Mouse (Mus musculus) forebrain, postnatal 0 days (tissue): Measurements from ENCODE around the gene Krt86. TPM values are rescaled to one million over a fixed set of nuclear protein-coding genes. Genes with fewer than 3 reads are reported as not detected.
"Not testable (repeated sequence)": the region's sequence is repeated elsewhere in the genome, so short reads cannot be mapped to it uniquely, and the experiment has no call there.

Experiments used
- ATAC-seq: fragments of 200-750 bp; cut with Nextera tagmentation; 2 replicates; pipeline ENCODE4 v1.8.0; 2017; ENCODE audit warnings: mild to moderate bottlenecking, moderate library complexity
- DNase-seq: peaks from one replicate; pipeline ENCODE4 v3.0.0-alpha.2; 2015
- H3K27ac ChIP-seq: fragments of 300-500 bp; sonication (generic); 2 replicates; pipeline ENCODE4 v1.5.1; 2014; ENCODE audit warnings: low read depth, mild to moderate bottlenecking, antibody characterized with exemption, low read length, moderate library complexity, mixed read lengths
- H3K27me3 ChIP-seq: fragments of 300-500 bp; sonication (generic); 2 replicates; pipeline ENCODE4 v1.6.1; 2014; ENCODE audit warnings: mild to moderate bottlenecking, low read length, mixed read lengths; ENCODE audit not compliant: insufficient read depth
- H3K36me3 ChIP-seq: fragments of 300-500 bp; sonication (generic); 2 replicates; pipeline ENCODE4 v1.6.1; 2014; ENCODE audit warnings: mild to moderate bottlenecking, moderate library complexity; ENCODE audit not compliant: insufficient read depth
- H3K4me1 ChIP-seq: fragments of 300-500 bp; sonication (generic); 2 replicates; pipeline ENCODE4 v1.6.1; 2014; ENCODE audit warnings: antibody characterized with exemption; ENCODE audit not compliant: insufficient read depth
- H3K4me2 ChIP-seq: fragments of 300-500 bp; sonication (generic); 2 replicates; pipeline ENCODE4 v1.6.1; 2014; ENCODE audit warnings: low read depth, mild to moderate bottlenecking, moderate library complexity
- H3K4me3 ChIP-seq: fragments of 300-500 bp; sonication (generic); 2 replicates; pipeline ENCODE4 v1.5.1; 2014; ENCODE audit warnings: low read depth, low read length, mixed read lengths
- H3K9ac ChIP-seq: fragments of 300-500 bp; sonication (generic); 2 replicates; pipeline ENCODE4 v1.6.1; 2014; ENCODE audit warnings: mild to moderate bottlenecking
- H3K9me3 ChIP-seq: fragments of 300-500 bp; sonication (generic); 2 replicates; pipeline ENCODE4 v1.6.1; 2016; ENCODE audit warnings: low read length
- CTCF ChIP-seq: sonication (generic); IDR thresholded peaks from 2 replicates; pipeline ENCODE4 v1.5.1; 2016; ENCODE audit warnings: antibody characterized with exemption, control low read depth, low read depth
- WGBS: fragments of 180-500 bp; shearing (Covaris S2); extraction: QIAGEN DNeasy Blood & Tissue Kit; methylation state at CpG from one replicate; pipeline ENCODE4 v1.1.7; 2014; 5-methylcytosine and 5-hydroxymethylcytosine counted together
- polyA plus RNA-seq: library from polyadenylated mRNA; unstranded; fragments of >200 nt; fragmentation: Nextera tagmentation; extraction: Ambion mirVana; gene quantifications from 2 replicates; pipeline ENCODE4 v1.2.1, GENCODE M21; 2015
- total RNA-seq: library from RNA; depleted of rRNA; stranded (reverse); fragments of >200 nt; gene quantifications from 2 replicates; pipeline ENCODE4 v1.2.3, GENCODE M21; 2014; rRNA removed

The Krt86 gene
- total and polyA plus RNA-seq, 2 experiments from 2014 or later = 0.14 to 0.19 TPM

DNA sequence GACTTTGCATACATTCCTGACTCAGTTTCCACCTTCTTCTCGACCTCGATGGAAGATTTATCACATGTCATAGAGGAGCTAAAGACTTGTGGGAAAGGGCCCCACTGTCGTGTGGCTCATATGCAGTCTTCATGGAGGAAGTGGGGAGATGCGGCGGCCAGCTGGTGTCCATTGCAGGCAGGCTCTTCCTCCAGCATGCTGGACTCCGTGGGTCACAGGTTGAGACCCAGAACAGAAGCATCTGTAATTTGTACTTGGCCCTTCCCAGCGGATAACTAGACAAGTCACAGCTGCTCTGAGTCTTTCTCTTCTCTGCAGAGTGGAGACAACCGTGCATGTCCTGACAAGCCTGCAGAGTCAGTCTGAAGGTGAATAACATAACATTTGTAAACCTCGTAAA is 35.0 kb downstream of the Krt86 start:
- Histone ChIP-seq H3K4me3 (no peak overlapping the region), H3K4me2 (no peak overlapping the region), H3K27ac (no peak overlapping the region), H3K4me1 (no peaks in the 10 kb centered on the region), H3K27me3 (no peaks in the 10 kb centered on the region), H3K9ac (no peak overlapping the region), H3K36me3 (no peaks in the 10 kb centered on the region), H3K9me3 (no peaks in the 10 kb centered on the region)
- ATAC-seq (no peak), DNase-seq (no peak)
- TF ChIP-seq CTCF = no peak
- WGBS = 84% methylated on average over 9 of the region's 9 CpGs

- H3K36me3 ChIP-seq, H3K4me1 ChIP-seq, H3K9ac ChIP-seq, H3K27ac ChIP-seq, H3K9me3 ChIP-seq, H3K27me3 ChIP-seq, H3K4me3 ChIP-seq, H3K4me2 ChIP-seq, DNase-seq, ATAC-seq: not testable (repeated sequence)
- WGBS = 74% methylated on average over 2 of the region's 2 CpGs
Measured at GRCm38 (mm10) chr15:101517161-101517560, 43.9 kb downstream of the Krt86 start, which contains the start of gene Gm49425. Gm49425 (minus strand) TSS chr15:101517261.

DNA sequence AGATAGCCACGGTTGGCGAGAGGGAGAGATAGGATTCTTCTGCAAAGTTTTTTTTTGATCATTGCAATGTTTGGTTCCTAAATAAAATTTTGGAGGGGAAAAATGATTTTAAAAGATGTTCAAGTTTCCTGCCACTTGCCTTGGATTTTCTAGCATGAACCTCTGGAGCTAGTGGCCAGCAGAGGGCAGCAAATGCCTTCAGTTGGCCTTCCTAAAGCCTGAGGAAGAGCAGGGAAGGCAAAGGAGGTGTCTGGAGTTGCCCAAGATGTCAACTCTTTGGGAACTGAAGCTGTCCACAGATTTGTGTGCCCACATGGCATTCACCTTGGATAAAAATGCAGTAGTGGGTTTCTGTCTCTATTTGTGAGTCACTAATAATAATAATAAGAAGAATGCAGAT is 46.5 kb downstream of the Krt86 start:
- DNase-seq (peak; percentile 89), ATAC-seq (peak; percentile 64)
- no peaks in the 10 kb centered on the region for H3K36me3 ChIP-seq
- H3K27ac ChIP-seq = no peak overlapping the region
- TF ChIP-seq CTCF = peak; percentile 95
- no peak overlapping the region for H3K9ac ChIP-seq
- H3K27me3 ChIP-seq = peaks cover 3% of the 10 kb centered on the region; the same call in 1 of the 2 replicates
- no peaks in the 10 kb centered on the region for H3K9me3 ChIP-seq
- no peak overlapping the region for H3K4me2 ChIP-seq
- H3K4me3 ChIP-seq = no peak overlapping the region
- WGBS = 15% methylated on average over 2 of the region's 2 CpGs
- H3K4me1 ChIP-seq = no peaks in the 10 kb centered on the region

DNA sequence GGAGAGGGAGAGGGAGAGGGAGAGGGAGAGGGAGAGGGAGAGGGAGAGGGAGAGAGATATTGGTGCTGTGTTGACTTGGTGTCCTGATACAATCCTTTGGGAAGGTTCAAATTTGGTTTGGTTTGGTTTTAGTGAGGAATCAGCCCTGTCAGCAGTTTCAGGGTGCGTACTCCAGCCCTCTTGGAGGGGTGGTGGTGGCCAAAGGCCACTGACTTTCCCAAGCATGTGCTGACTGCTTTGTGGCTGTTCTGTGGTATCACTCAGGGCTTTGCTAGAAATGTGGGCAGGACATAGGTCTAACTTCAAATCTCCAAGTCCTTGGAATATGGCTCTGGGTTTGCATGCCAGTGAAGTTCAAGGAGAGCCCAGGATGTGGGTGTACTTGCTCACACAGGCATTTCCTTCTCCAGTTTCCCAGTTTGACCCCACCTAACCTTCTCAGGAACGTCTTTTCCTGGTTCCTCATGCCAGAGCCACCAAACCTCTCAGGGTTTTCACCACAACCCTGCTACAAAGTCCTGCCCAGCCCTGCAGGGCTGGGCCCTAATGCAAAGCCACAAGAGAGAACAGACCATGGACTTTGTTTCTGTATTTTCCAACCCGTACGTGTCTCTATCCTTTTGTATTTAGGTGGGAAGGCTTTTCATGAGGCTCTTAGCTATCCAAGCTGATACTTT is 49.4 kb downstream of the Krt86 start:
- no peaks in the 10 kb centered on the region for H3K9me3 ChIP-seq
- DNase-seq (no peak), ATAC-seq (no peak)
- no peak overlapping the region for H3K27ac ChIP-seq
- no peaks in the 10 kb centered on the region for H3K36me3 ChIP-seq
- H3K4me2 ChIP-seq = no peak overlapping the region
- H3K4me1 ChIP-seq = no peaks in the 10 kb centered on the region
- H3K4me3 ChIP-seq = no peak overlapping the region
- H3K9ac ChIP-seq = no peak overlapping the region
- TF ChIP-seq CTCF = no peak
- WGBS = 78% methylated on average over 4 of the region's 4 CpGs
- peaks cover 3% of the 10 kb centered on the region; the same call in 1 of the 2 replicates for H3K27me3 ChIP-seq

Other genes starting within 250 kb of the Krt86 start
- 8.8 and 11.1 TPM in 2 replicates for gene Grasp, start 249.3 kb upstream of the Krt86 start, total RNA-seq
- 3.3 and 3.4 TPM in 2 replicates for gene Grasp, start 249.3 kb upstream of the Krt86 start, polyA plus RNA-seq
- 8.9 and 9.6 TPM in 2 replicates for gene Nr4a1, start 219.2 kb upstream of the Krt86 start, total RNA-seq
- gene Nr4a1, start 219.2 kb upstream of the Krt86 start, polyA plus RNA-seq = 8.5 and 9.0 TPM in 2 replicates
- gene Atg101, start 189.2 kb upstream of the Krt86 start, total RNA-seq = 56.3 and 60.0 TPM in 2 replicates
- 81.3 and 94.4 TPM in 2 replicates for gene Atg101, start 189.2 kb upstream of the Krt86 start, polyA plus RNA-seq
- gene 6030408B16Rik, start 180.3 kb upstream of the Krt86 start, total RNA-seq = 0.54 and 1.00 TPM in 2 replicates
- 0.30 and 0.77 TPM in 2 replicates for gene 6030408B16Rik, start 180.3 kb upstream of the Krt86 start, polyA plus RNA-seq
- 0.29 TPM in 1 of 2 replicates, not detected in the other for gene Krt80, start 103.3 kb upstream of the Krt86 start, total RNA-seq
- 0.16 and 0.23 TPM in 2 replicates for gene Krt80, start 103.3 kb upstream of the Krt86 start, polyA plus RNA-seq
- 0.29 and 0.31 TPM in 2 replicates for gene Krt7, start 62.4 kb upstream of the Krt86 start, total RNA-seq
- gene Krt7, start 62.4 kb upstream of the Krt86 start, polyA plus RNA-seq = 0.24 and 0.47 TPM in 2 replicates
- gene Krt87, start 34.7 kb upstream of the Krt86 start, total RNA-seq = 0.15 and 0.52 TPM in 2 replicates
- gene Krt87, start 34.7 kb upstream of the Krt86 start, polyA plus RNA-seq = 0.36 and 0.38 TPM in 2 replicates
- gene Krt88, start 25.7 kb upstream of the Krt86 start, total RNA-seq = not detected in 2 replicates
- not detected in 2 replicates for gene Krt88, start 25.7 kb upstream of the Krt86 start, polyA plus RNA-seq
- gene Krt81, start 9.7 kb upstream of the Krt86 start, total RNA-seq = not detected in 2 replicates
- gene Krt81, start 9.7 kb upstream of the Krt86 start, polyA plus RNA-seq = not detected in 2 replicates
- gene Krt83, start 18.0 kb downstream of the Krt86 start, total RNA-seq = not detected in 2 replicates
- not detected in 2 replicates for gene Krt83, start 18.0 kb downstream of the Krt86 start, polyA plus RNA-seq
- not detected in 2 replicates for gene Gm49425, start 43.8 kb downstream of the Krt86 start, total RNA-seq
- gene Gm49425, start 43.8 kb downstream of the Krt86 start, polyA plus RNA-seq = not detected in 2 replicates
- not detected in 2 replicates for gene Krt84, start 59.3 kb downstream of the Krt86 start, total RNA-seq
- gene Krt84, start 59.3 kb downstream of the Krt86 start, polyA plus RNA-seq = not detected in 2 replicates
- not detected in 2 replicates for gene Krt82, start 77.2 kb downstream of the Krt86 start, total RNA-seq
- gene Krt82, start 77.2 kb downstream of the Krt86 start, polyA plus RNA-seq = not detected in 2 replicates
- gene Krt90, start 89.5 kb downstream of the Krt86 start, total RNA-seq = 0.29 TPM in 1 of 2 replicates, not detected in the other
- gene Krt90, start 89.5 kb downstream of the Krt86 start, polyA plus RNA-seq = 0.10 and 0.29 TPM in 2 replicates
- 0.10 and 0.15 TPM in 2 replicates for gene Krt75, start 100.4 kb downstream of the Krt86 start, total RNA-seq
- gene Krt75, start 100.4 kb downstream of the Krt86 start, polyA plus RNA-seq = 0.05 and 0.19 TPM in 2 replicates
- not detected in 2 replicates for gene Gm5414, start 154.7 kb downstream of the Krt86 start, total RNA-seq
- gene Gm5414, start 154.7 kb downstream of the Krt86 start, polyA plus RNA-seq = not detected in 2 replicates
- gene Gm5478, start 173.9 kb downstream of the Krt86 start, total RNA-seq = not detected in 2 replicates
- not detected in 2 replicates for gene Gm5478, start 173.9 kb downstream of the Krt86 start, polyA plus RNA-seq
- gene Krt6b, start 206.8 kb downstream of the Krt86 start, total RNA-seq = not detected in 2 replicates
- not detected in 2 replicates for gene Krt6b, start 206.8 kb downstream of the Krt86 start, polyA plus RNA-seq
- gene Krt6a, start 220.8 kb downstream of the Krt86 start, total RNA-seq = not detected in 2 replicates
- not detected in 2 replicates for gene Krt6a, start 220.8 kb downstream of the Krt86 start, polyA plus RNA-seq
- gene Krt5, start 239.4 kb downstream of the Krt86 start, total RNA-seq = not detected in 2 replicates
- gene Krt5, start 239.4 kb downstream of the Krt86 start, polyA plus RNA-seq = not detected in 2 replicates